Mouse (Mus musculus): ENCODE data around the gene Procr.
"Not testable (repeated sequence)": the region's sequence is repeated elsewhere in the genome, so short reads cannot be mapped to it uniquely, and the experiment has no call there.

The Procr gene

DNA sequence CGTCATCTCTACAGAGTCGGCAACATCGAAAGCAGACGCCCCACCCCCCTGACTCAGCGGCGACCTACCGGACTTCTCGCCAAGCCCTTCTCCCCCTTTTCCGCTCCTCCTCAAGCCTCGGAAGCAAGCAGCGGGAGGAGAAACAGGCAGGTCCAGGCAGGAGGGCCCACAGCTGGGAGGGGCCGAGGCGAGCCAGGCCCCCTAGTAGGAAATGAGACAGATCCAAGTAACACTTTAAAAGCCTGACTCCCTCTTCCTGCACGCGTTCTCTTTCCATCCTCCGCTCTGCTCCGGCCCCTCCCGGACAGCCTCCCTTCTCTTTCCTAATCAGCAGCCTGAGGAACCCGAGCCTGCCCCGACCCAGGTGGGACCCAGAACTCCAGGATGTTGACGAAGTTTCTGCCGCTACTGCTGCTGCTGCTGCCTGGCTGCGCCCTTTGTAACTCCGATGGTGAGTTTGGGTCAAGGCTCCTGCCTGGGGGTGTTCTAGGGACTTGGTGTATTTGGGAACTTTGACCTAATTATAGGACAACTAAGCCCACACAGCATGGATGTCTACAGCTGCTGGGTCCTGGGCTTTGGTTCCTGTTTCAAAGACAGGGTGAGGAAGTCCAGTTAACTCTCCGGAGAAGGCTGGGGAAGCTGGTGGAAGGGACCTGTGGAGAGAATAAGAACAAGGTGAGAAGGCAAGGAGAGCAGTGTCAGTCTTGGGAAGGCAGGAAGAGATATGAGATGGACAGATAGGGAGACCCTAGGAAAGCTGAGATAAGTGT, at the start of gene Procr:
Gene Procr (plus strand): TSS at position 104 of the 773 bp plus-strand sequence.
- no peak for DNase-seq (ENCODE audit: low spot score in 2 of 2)

- DNase-seq (ENCODE audit: low spot score in 2 of 2): no peak
Measured at GRCm38 (mm10) chr2:155701399-155701919, 49.5 kb upstream of the Procr start.

- no peak for DNase-seq (ENCODE audit: low spot score in 2 of 2)
Measured at GRCm38 (mm10) chr2:155703630-155704029, 47.3 kb upstream of the Procr start.

GRCm38 (mm10) chr2:155707251-155707650, 43.7 kb upstream of the Procr start:
- DNase-seq (ENCODE audit: low spot score in 2 of 2): peak in 1 of 2 experiments; percentile 42

DNA sequence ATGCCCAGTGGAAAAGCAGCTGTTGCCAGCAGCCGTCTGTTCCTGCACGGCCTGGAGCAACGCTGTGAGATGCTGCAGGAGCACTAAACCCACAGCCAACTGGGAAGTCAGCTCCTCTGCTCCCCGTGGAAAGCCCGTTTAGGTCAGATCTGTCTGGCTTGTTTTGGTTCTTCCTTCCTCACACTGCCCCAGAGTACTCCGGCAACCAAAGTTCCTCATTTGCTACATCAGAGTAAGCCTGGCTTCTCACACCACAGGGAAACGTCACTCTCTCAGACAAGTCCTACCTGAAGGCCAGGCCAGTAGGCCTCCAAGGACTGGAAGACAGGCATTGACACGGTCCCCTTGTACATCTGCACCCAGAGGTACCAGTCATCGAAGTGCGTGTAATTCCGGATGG, 40.4 kb upstream of the Procr start:
- no peak for DNase-seq (ENCODE audit: low spot score in 2 of 2)

GRCm38 (mm10) chr2:155717082-155717990, 33.6 kb upstream of the Procr start:
- DNase-seq (ENCODE audit: low spot score in 2 of 2): no peak

- DNase-seq (ENCODE audit: low spot score in 2 of 2): no peak
Measured at GRCm38 (mm10) chr2:155720585-155720984, 30.3 kb upstream of the Procr start.

- no peak for DNase-seq (ENCODE audit: low spot score in 2 of 2)
Measured at GRCm38 (mm10) chr2:155724036-155724435, 26.9 kb upstream of the Procr start.

- no peak for DNase-seq (ENCODE audit: low spot score in 2 of 2)
Measured at GRCm38 (mm10) chr2:155724526-155724925, 26.4 kb upstream of the Procr start.

DNA sequence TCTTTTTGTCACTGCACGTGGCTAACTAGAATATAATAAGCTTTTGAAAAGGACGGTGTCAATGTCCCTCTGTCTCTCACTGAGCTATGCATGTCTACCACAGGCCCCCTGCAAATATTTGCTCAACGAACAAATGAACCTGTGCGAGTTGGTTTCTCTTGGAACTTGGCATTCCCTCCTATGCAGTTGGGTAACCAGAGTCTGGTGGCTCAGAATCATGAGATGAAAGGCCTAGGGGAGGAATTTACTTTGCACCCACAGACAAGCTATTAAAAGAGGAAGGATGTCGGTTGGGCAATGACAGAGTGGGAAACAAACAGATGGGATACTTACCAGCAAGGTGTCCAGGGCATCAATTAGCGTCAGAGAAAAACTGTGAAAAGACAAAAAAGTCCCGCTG, 24.6 kb upstream of the Procr start:
- no peak for DNase-seq (ENCODE audit: low spot score in 2 of 2)

DNA sequence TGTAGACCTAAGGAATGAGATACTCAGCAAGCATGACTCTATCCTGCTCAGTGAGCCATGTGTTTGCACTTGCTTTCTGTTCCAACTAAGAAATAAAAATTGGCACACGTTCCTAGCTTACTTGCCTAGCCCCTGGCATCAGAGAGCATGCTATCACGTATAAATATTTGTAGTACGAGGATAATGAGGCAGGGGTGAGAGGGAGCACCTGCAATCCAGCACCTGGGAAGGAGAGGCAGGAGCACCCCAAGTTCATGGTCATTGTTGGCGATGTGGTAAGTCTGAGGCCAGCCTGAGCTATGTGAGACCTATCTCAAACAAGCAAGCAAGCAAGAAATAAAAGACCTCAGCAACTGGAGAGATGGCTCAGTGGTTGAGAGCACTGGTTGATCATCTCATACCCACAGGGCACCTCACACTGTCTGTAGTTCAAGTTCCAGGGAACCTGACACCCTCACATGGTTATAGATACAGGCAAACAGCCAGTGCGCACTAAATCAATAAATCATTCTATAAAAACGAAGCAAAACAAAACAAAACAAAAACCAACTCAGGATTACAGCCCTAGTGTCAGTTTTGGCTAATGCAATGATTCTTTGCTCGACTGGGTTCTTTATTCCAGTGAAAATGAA, 23.0 kb upstream of the Procr start:
- no peak for DNase-seq (ENCODE audit: low spot score in 2 of 2)

DNA sequence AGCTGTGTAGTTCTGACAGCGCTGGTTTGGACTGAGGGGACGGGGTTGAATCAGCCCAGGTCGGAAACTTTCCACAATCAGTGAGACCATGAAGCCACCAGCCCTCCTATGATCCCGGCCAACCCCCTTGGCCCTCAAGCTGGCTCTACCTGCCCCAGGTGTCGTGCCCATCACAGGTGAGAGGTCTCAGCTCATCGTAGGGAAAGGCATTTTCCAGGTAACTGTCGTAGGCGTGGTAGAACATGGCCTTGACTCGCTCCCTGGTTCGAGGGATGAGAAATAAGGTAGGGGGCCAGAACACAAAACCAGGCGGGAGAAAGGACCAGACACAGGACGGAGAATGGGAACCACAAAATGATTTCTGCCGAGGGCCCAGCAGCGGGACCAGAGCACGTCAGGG, 22.2 kb upstream of the Procr start:
- DNase-seq (ENCODE audit: low spot score in 2 of 2): no peak

GRCm38 (mm10) chr2:155729158-155729645, 21.7 kb upstream of the Procr start, which contains the start of gene Edem2:
Gene Edem2 (minus strand): TSS chr2:155729475.
- peak; percentile 73 to 94 for DNase-seq (ENCODE audit: low spot score in 2 of 2)

DNA sequence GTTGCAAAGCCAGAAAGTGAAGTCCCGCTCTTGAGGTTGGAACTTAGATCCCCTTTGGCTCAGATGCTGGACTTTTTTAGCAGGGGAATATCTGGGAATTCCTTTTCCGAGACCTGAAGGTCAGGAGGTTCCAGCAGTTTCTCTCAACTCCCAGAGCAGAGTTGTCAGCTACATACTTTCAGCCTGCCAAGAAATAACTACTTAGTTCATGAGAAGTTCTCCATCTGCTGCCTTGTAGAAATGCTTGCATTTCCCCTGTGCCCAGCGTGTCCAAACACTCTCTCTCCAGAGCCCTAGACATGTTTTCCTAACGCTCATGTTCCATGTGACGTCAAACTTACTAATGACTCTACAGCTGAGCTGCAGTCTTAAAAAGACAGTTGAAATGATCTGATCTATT, 15.8 kb upstream of the Procr start:
- DNase-seq (ENCODE audit: low spot score in 2 of 2): no peak

DNA sequence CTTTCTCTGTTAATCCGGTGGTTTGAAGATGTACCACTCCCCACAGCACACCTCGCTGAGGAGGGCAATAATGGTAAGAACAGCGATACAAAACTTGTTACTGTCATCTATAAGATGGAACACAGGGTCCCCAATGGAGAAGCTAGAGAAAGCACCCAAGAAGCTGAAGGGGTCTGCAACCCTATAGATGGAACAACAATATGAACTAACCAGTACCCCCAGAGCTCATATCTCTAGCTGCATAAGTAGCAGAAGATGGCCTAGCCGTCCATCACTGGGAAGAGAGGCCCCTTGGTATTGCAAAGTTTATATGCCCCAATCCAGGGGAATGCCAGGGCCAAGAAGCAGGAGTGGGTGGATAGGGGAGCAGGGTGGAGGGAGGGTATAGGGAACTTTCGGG, 15.2 kb upstream of the Procr start, which contains the start of gene Gm17581:
Gene Gm17581 (minus strand): TSS at position 101 of the 400 bp plus-strand sequence.
- not testable (repeated sequence) for DNase-seq (ENCODE audit: low spot score in 2 of 2)

GRCm38 (mm10) chr2:155736936-155737335, 14.0 kb upstream of the Procr start:
- DNase-seq (ENCODE audit: low spot score in 2 of 2): no peak

DNA sequence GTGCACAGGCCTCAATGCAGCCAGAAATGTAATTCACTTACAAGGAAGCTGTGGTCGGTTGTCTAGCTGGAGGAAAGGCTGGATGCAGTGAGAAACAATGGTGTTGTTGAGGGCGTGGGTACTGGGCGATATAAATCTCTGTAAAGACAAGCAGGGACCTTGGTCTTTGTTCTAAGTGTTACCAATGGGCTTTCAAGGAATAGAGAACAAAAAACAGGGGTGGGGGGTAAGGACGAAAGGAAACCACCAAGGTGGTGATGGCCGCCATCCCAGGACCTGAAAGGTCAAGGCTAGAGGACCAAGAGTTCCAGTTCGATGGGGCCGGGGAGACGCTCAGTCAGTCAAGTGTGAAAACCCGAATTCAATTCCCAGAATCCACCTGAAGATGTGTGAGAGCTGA, 13.1 kb upstream of the Procr start:
- no peak for DNase-seq (ENCODE audit: low spot score in 2 of 2)

DNA sequence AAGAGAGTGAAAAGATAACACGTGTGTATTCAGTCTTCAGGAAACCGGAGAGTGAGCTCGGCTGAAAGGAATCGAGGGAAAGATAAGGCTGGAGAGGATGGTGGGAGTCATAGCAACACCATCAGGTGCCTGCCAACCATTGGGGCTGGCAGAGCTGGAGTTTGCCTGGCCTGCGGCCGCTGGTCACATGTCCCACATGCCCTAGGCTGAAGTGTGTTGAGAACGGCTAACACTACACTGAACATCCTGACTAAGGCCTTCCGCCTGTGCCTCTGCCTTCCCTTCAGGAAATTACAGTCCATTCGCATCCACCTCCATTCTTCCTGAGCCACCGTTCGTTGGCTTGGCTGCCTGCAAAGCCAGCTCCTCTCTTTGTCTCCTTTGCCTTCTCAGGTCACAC, 8.7 kb upstream of the Procr start:
- no peak for DNase-seq (ENCODE audit: low spot score in 2 of 2)

DNA sequence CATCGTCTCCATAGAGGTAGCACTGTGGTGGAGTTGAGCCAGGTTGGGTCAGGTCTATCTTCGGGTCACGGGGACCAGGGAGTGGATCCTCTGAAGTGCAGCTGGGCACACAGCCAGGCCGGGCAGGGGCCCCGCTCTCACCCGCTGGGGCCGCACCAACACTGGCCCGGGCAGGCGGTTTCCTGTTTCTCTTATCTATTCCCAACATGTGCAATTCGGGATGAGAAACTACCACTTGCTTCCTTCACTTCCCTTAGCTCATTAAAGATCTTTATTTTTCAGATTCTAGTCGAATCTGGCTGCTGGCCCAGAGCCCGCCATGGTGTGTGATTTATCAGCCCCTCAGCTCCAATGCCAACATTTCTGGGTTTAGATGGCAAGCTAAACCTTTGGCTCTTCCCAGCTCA, 8.0 kb upstream of the Procr start:
- DNase-seq (ENCODE audit: low spot score in 2 of 2): no peak

DNA sequence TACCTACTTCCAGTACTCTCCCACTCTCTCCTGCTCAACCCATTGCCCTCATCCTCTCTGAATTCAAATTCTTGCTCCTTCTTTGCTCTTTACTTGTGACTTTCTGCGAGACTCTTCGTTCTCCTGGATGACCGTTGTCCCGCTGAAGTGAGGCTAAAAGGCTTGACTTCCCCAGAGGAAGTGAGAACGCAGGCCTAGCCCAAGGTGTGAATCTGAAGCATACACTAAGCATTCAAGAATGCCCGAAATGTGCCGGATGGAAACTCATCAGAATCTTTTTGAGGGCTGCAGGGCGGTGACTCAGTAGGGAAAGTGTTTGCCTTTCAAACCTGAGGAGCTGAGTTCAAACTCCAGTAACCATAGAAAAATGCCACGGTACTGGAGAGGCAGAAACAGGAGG, 7.6 kb upstream of the Procr start:
- no peak for DNase-seq (ENCODE audit: low spot score in 2 of 2)

GRCm38 (mm10) chr2:155745487-155745886, 5.4 kb upstream of the Procr start:
- DNase-seq (ENCODE audit: low spot score in 2 of 2): no peak

GRCm38 (mm10) chr2:155749394-155749793, 1.5 kb upstream of the Procr start:
- no peak for DNase-seq (ENCODE audit: low spot score in 2 of 2)
